Mouse (Mus musculus) ES-E14 (cell line): ENCODE data around the gene Rfx1.

Experiments used
- CHD2 ChIP-seq: IDR thresholded peaks from 2 replicates; pipeline ENCODE4 v1.6.1; 2014; ENCODE audit warnings: mild to moderate bottlenecking, low read depth, low read length, inconsistent platforms
- MAFK ChIP-seq: IDR thresholded peaks from 2 replicates; pipeline ENCODE4 v1.6.1; 2014; ENCODE audit warnings: mild to moderate bottlenecking, low read depth, low read length, inconsistent platforms; ENCODE audit not compliant: insufficient read depth

GRCm38 (mm10) chr8:84128277-84128676, 61.6 kb downstream of the Rfx1 start:
- TF ChIP-seq MAFK (no peak), CHD2 (no peak)
